ENCODE assay signal across 10 mouse cellular contexts in genomic region chr2:131134826-131135400, GRCm38 (mm10). TPM values are rescaled to one million over a fixed set of nuclear protein-coding genes. Genes with fewer than 3 reads are reported as not detected.
DNase-seq lines count a peak whose midpoint lies in the region; ATAC-seq and TF ChIP-seq lines count a peak whose summit lies in the region.
"Had no signal": no experiment of that assay in that cellular context is flagged by ENCODE, and none has a peak within 500 bp of the region (broad histone marks: within the 10 kb centered on the region; RNA-seq: fewer than 3 reads in every experiment).

No protein-coding gene starts in this region.

- no peaks in the 10 kb centered on the region for H3K27me3 ChIP-seq in limb, embryonic 14.5 days (ENCODE audit: control insufficient read depth, insufficient read depth, low read length)
- no peaks in the 10 kb centered on the region for H3K27me3 ChIP-seq in cerebellum, adult 2 months (ENCODE audit: control insufficient read depth, insufficient read depth, low read length)

- H3K9ac ChIP-seq in limb, embryonic 14.5 days (ENCODE audit: low read depth, low read length, severe bottlenecking) = 0 out of 2 replicates have a peak overlapping the region, but pooled peaks have one; percentile 4

- H3K27ac ChIP-seq in left cerebral cortex, adult 2 months = peak overlapping the region; percentile 40; the same call in 1 of the 2 replicates
- H3K27ac ChIP-seq in cortical plate, adult 2 months (ENCODE audit: insufficient read depth, low read length) = peak overlapping the region; percentile 11; the same call in 1 of the 2 replicates
- H3K27ac ChIP-seq in limb, embryonic 14.5 days (replicated peaks; ENCODE audit: low read depth, low read length) = no peak overlapping the region
- no peak overlapping the region for H3K27ac ChIP-seq in cerebellum, adult 2 months (ENCODE audit: insufficient read depth, low read length)

- no peak overlapping the region for H3K4me3 ChIP-seq in left cerebral cortex, adult 2 months
- H3K4me3 ChIP-seq in cortical plate, adult 2 months (ENCODE audit: insufficient read depth, low read length) = no peak overlapping the region
- no peak overlapping the region for H3K4me3 ChIP-seq in limb, embryonic 14.5 days (replicated peaks; ENCODE audit: low read length)
- no peak overlapping the region for H3K4me3 ChIP-seq in cerebellum, adult 2 months (replicated peaks; ENCODE audit: insufficient read depth, low read depth, low read length)

- TF ChIP-seq CTCF in left cerebral cortex, adult 2 months (IDR thresholded peaks at IDR 0.05) = no peak
- no peak for TF ChIP-seq CTCF in cortical plate, adult 2 months (IDR thresholded peaks at IDR 0.05; ENCODE audit: extremely low read depth, insufficient read depth, low read length)
- no peak for TF ChIP-seq CTCF in cerebellum, adult 2 months (IDR thresholded peaks at IDR 0.05; ENCODE audit: borderline replicate concordance, insufficient read depth, low read depth, low read length)

- H3K9me3 ChIP-seq in limb, embryonic 14.5 days (ENCODE audit: control insufficient read depth, low read length) = no peaks in the 10 kb centered on the region

- DNase-seq in adrenal gland, postnatal 10 days = peak; percentile 3
- no peak for DNase-seq in adrenal gland, adult 8-10 months
- DNase-seq in left cerebral cortex, adult 2 months (ENCODE audit: extremely low spot score in 1 of 2, low spot score in 2 of 2) = no peak
- DNase-seq in left cerebral cortex, adult 11 months (ENCODE audit: low spot score) = no peak
- DNase-seq in limb, embryonic 14.5 days (ENCODE audit: low spot score) = no peak
- no peak for DNase-seq in embryo, embryonic 9.5 days (ENCODE audit: extremely low spot score)
- no peak for DNase-seq in cerebellum, adult 2 months
- DNase-seq: cerebellum, adult 18-20 months; layer of hippocampus, adult 9-11 months had no signal

- intact Hi-C loops in left cerebral cortex, adult 2 months (cut with DNase I) = no loop called here

- WGBS in limb, embryonic 14.5 days = 69% methylated on average over 8 of the region's 8 CpGs
- 73% methylated on average over 8 of the region's 8 CpGs for WGBS in cerebellum, adult 2 months

- no peak overlapping the region for H3K4me2 ChIP-seq in limb, embryonic 14.5 days (replicated peaks; ENCODE audit: low read depth, low read length, severe bottlenecking)

- no peak for TF ChIP-seq POLR2A in cortical plate, adult 2 months (IDR thresholded peaks at IDR 0.05; ENCODE audit: extremely low read depth, insufficient read depth, low read length)
- TF ChIP-seq POLR2A in limb, embryonic 14.5 days (IDR thresholded peaks at IDR 0.05; ENCODE audit: borderline replicate concordance, extremely low read depth, insufficient read depth, insufficient read length) = no peak
- TF ChIP-seq POLR2A in cerebellum, adult 2 months (IDR thresholded peaks at IDR 0.05; ENCODE audit: borderline replicate concordance, insufficient read depth, low read length) = no peak

- peaks cover 69% of the 10 kb centered on the region for H3K36me3 ChIP-seq in limb, embryonic 14.5 days (ENCODE audit: control insufficient read depth, insufficient read depth, low read length)

- ATAC-seq in limb, embryonic 14.5 days (ENCODE audit: low FRiP score, low read depth) = no peak

- no peaks in the 10 kb centered on the region for H3K4me1 ChIP-seq in cortical plate, adult 2 months (ENCODE audit: control insufficient read depth, insufficient read depth, low read length)
- H3K4me1 ChIP-seq in limb, embryonic 14.5 days (ENCODE audit: control insufficient read depth, insufficient read depth, low read length) = no peaks in the 10 kb centered on the region
- no peaks in the 10 kb centered on the region for H3K4me1 ChIP-seq in cerebellum, adult 2 months (ENCODE audit: control insufficient read depth, insufficient read depth, low read length)

RNA-seq across cellular contexts. Expression of gene Gm11037, which starts 1.6 kb away (rescaled TPM):
- not detected for total RNA-seq in adrenal gland, postnatal 10 days (2021)
- not detected for total RNA-seq in adrenal gland, adult 8-10 months (2022)
- total RNA-seq in left cerebral cortex, adult 2 months (2021) = not detected
- not detected in 2 replicates for polyA plus RNA-seq in cortical plate, adult 2 months (2012; rRNA removed)
- polyA plus RNA-seq in limb, embryonic 14.5 days (2012; rRNA removed) = not detected in 2 replicates
- polyA plus RNA-seq in limb, embryonic 14.5 days (2014; fragmentation: Nextera tagmentation; extraction: Ambion mirVana) = not detected in 2 replicates
- polyA plus RNA-seq in cerebellum, adult 2 months (2012; rRNA removed) = not detected in 2 replicates

RNA-seq across cellular contexts. Expression of gene Hspa12b, which starts 7.8 kb away (rescaled TPM):
- 10 to 100 TPM; 23.5 to 27.5 TPM for total RNA-seq in adrenal gland, postnatal 10 days (2021)
- 10 to 100 TPM in 2 of 4 experiments, 1 to 10 TPM in 2; 8.1 to 16.8 (median 10.4) TPM for total RNA-seq in adrenal gland, adult 8-10 months (2022)
- total RNA-seq in left cerebral cortex, adult 2 months (2021) = 10 to 100 TPM; 10.1 to 12.8 TPM
- 10.2 and 10.5 TPM in 2 replicates for polyA plus RNA-seq in cortical plate, adult 2 months (2012; rRNA removed)
- 42.7 and 54.6 TPM in 2 replicates for polyA plus RNA-seq in limb, embryonic 14.5 days (2012; rRNA removed)
- 10.2 and 10.9 TPM in 2 replicates for polyA plus RNA-seq in limb, embryonic 14.5 days (2014; fragmentation: Nextera tagmentation; extraction: Ambion mirVana)
- polyA plus RNA-seq in cerebellum, adult 2 months (2012; rRNA removed) = 7.8 and 8.0 TPM in 2 replicates

RNA-seq across cellular contexts. Expression of gene 1700037H04Rik, which starts 25.0 kb away (rescaled TPM):
- 10 to 100 TPM; 82.0 to 96.4 TPM for total RNA-seq in adrenal gland, postnatal 10 days (2021)
- total RNA-seq in adrenal gland, adult 8-10 months (2022) = 10 to 100 TPM; 32.2 to 68.7 (median 53.9) TPM
- 10 to 100 TPM; 63.7 to 76.7 TPM for total RNA-seq in left cerebral cortex, adult 2 months (2021)
- 110 and 130 TPM in 2 replicates for polyA plus RNA-seq in cortical plate, adult 2 months (2012; rRNA removed)
- polyA plus RNA-seq in limb, embryonic 14.5 days (2012; rRNA removed) = 62.7 and 76.1 TPM in 2 replicates
- 59.4 and 67.4 TPM in 2 replicates for polyA plus RNA-seq in limb, embryonic 14.5 days (2014; fragmentation: Nextera tagmentation; extraction: Ambion mirVana)
- 137 and 143 TPM in 2 replicates for polyA plus RNA-seq in cerebellum, adult 2 months (2012; rRNA removed)

RNA-seq across cellular contexts. Expression of gene Cenpb, which starts 45.0 kb away (rescaled TPM):
- 10 to 100 TPM; 76.2 to 86.6 TPM for total RNA-seq in adrenal gland, postnatal 10 days (2021)
- total RNA-seq in adrenal gland, adult 8-10 months (2022) = 10 to 100 TPM; 63.5 to 76.9 (median 73.5) TPM
- 10 to 100 TPM; 65.3 to 69.8 TPM for total RNA-seq in left cerebral cortex, adult 2 months (2021)
- polyA plus RNA-seq in cortical plate, adult 2 months (2012; rRNA removed) = 82.1 and 87.2 TPM in 2 replicates
- polyA plus RNA-seq in limb, embryonic 14.5 days (2012; rRNA removed) = 48.3 and 56.4 TPM in 2 replicates
- polyA plus RNA-seq in limb, embryonic 14.5 days (2014; fragmentation: Nextera tagmentation; extraction: Ambion mirVana) = 9.2 and 12.2 TPM in 2 replicates
- 66.2 and 72.5 TPM in 2 replicates for polyA plus RNA-seq in cerebellum, adult 2 months (2012; rRNA removed)

RNA-seq across cellular contexts. Expression of gene Siglec1, which starts 48.3 kb away (rescaled TPM):
- 1 to 10 TPM; 3.8 to 3.9 TPM for total RNA-seq in adrenal gland, postnatal 10 days (2021)
- 1 to 10 TPM; 5.1 to 6.4 (median 6.3) TPM for total RNA-seq in adrenal gland, adult 8-10 months (2022)
- total RNA-seq in left cerebral cortex, adult 2 months (2021) = under 1 TPM; 0.44 to 0.45 TPM
- 0.21 and 0.35 TPM in 2 replicates for polyA plus RNA-seq in cortical plate, adult 2 months (2012; rRNA removed)
- polyA plus RNA-seq in limb, embryonic 14.5 days (2012; rRNA removed) = 0.87 and 1.2 TPM in 2 replicates
- polyA plus RNA-seq in limb, embryonic 14.5 days (2014; fragmentation: Nextera tagmentation; extraction: Ambion mirVana) = 0.51 and 0.94 TPM in 2 replicates
- 0.07 and 0.17 TPM in 2 replicates for polyA plus RNA-seq in cerebellum, adult 2 months (2012; rRNA removed)

Comparison
In these comparisons a context has a peak if more than half of its experiments do, and no peak if none do; other contexts are left out.
1. H3K27ac ChIP-seq: peak in left cerebral cortex, adult 2 months (single experiment) and cortical plate, adult 2 months (single experiment); none in limb, embryonic 14.5 days (single experiment) and cerebellum, adult 2 months (single experiment).